Mouse (Mus musculus) gastrocnemius, postnatal 10 days (tissue): ENCODE measurements around the gene Sec63. TPM values are rescaled to one million over a fixed set of nuclear protein-coding genes. Genes with fewer than 3 reads are reported as not detected.

Experiments
- DNase-seq: peaks from one replicate; pipeline ENCODE4 v3.0.0; 2021; ENCODE audit warnings: mixed read lengths
- total RNA-seq, 2 experiments: library from RNA; stranded (reverse); gene quantifications; 2 replicates each; pipeline ENCODE4 v1.2.3; 2021

The Sec63 gene
- total RNA-seq, 2 experiments from 2014 or later, result 24.1 to 31.7 TPM

GRCm38 (mm10) chr10:42830007-42830406 lies 68.7 kb downstream of the Sec63 start:
- DNase-seq, result no peak

DNA sequence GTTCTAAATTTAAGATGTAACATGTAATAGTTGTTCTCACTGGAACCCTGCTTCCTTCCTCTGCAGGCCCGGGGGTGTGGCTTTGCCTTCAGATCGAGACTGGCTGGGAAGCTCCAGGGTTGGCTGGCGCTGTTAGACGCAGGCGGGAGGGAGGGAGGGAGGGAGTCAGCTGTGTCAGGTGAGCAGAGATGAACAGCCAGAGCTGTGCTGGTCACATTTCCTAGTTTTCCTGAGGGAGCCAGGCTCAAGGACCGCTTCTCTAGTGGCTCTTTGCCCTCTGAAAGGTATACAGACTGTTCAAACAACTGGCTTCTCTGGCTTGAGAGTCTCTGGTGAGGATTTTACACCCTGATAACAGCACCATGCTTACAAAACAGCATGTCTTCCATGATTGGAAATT lies 69.1 kb downstream of the Sec63 start:
- DNase-seq, result no peak

- no peak for DNase-seq
Measured at GRCm38 (mm10) chr10:42832677-42833076, 71.4 kb downstream of the Sec63 start.

GRCm38 (mm10) chr10:42833871-42834727 lies 72.8 kb downstream of the Sec63 start:
- no peak for DNase-seq

- DNase-seq, result no peak
Measured at GRCm38 (mm10) chr10:42838106-42838505, 76.8 kb downstream of the Sec63 start.

DNA sequence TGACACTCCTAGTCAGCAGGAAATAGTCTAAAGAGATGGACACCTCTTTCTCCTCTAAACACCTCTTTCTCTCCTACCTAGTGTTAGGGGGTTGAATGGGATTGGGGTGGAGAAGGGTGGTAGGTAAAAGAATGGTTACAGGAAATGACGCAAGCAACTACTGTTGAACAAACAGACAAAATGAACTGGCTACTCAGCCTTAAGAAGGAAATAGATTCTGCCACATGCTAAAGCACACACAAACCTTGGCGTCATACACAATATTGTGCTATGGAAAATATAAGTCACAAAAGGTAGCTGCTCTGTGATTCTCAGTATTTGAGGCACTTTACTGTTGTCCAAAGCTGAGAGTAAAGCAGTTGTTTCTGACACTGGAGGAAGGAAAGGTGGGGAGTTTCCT lies 77.4 kb downstream of the Sec63 start:
- DNase-seq, result no peak

DNA sequence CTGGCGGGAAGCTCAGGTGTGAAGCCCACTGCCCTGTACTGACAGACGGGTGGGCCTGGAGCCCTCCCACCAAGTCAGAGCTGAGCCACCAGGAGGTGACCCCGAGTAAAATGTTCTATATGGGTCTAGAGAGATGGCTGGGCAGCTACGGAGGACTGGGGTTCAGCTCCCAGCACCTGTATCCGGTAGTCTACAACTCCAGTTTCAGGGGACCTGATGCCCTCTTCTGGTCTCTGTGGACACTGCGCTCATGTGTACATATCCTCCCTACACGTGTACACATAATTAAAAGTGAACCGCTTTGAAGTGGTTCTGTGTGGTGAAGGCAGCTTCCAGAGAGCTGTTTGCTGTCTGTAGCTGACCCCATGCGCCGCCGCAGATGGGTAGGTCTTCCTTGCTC lies 78.7 kb downstream of the Sec63 start:
- DNase-seq, result no peak

DNA sequence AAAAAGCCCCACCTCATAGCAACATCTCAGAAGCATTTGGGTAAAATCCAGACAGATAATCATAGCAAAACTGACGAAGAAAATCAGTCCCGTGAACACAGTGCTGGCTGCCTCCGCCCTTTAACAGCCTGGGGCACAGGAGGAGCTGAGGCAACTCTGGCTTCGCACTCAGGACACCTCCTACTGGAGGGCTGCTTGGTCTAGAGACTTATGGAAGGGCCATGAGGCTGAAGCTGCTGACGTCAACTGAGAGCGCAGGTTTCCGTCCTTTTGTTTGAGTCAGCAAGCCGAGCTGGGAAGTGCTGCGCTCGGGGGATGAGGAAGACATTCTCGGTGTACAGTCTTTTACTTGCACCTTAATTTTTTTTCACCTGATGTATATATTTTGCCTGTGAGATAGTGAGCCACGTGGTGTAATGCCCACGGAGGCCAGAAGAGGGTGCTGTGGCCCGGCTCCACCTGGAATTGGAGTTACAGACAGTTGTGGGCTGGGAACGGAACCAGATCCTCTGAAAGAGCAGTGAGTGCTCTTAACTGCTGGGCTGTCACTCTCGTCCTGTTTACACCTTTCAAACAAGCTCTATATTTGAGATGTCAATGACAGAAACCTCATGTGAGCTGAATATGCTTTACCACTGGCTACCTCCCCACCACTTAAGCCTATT lies 80.4 kb downstream of the Sec63 start:
- DNase-seq, result peak; percentile 26

DNA sequence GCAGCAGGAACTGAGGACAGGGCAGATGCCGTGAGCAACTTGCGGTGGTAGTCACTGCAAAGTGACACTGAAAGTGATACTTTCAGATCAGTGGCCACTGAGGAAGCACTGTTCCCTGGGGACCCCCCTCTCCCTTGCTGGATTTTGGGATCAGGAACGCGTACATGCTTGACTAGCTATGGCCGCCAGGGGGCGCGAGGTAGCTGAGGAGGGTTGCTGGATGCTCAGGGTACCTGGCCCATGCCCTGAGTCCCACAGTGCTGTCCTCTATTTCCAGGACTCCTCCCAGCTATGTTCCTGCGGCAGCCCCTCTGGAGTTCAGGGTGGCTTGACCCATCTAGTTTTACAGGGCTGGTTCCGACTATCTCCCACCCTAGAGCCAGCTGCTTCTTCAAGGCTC lies 81.1 kb downstream of the Sec63 start:
- peak; percentile 92 for DNase-seq

DNA sequence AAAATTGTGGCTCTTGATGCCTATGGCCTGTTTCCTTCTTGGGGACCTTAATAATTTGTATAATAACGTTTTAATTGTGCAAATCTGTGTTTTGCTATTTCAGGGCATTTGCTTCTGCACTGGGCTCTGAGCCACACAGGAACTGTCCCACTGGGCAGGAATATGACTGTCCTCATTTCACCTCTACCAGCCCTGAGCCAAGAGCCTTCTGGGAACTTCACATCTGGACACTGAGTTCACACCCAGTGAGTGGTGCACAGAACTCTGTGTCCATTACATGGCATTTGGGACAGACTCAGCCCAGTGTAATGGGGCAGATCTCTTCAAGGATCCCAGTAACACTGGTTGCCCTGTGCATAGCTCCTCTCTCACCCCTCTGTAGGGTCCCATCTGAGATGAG lies 82.1 kb downstream of the Sec63 start:
- no peak for DNase-seq

DNA sequence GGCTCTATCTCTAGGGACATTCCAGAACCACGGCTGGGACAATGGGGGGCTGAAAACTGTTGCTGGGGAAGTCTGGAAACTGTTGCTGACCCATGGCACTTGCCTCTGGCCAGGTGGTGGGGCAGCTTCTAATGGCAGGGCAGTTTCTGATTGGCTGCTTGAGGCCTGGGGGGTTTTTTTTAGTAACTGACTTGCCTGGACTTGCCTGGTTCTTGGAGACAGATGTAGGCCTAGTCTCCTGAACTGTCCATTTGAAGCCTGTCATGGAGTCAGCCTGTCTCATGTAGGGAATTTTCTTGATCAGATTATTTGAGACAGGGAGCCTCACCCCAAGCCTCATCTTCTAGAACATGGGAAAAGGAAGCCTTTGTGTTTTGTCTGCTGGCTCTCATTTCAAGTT lies 84.2 kb downstream of the Sec63 start:
- DNase-seq, result no peak

DNA sequence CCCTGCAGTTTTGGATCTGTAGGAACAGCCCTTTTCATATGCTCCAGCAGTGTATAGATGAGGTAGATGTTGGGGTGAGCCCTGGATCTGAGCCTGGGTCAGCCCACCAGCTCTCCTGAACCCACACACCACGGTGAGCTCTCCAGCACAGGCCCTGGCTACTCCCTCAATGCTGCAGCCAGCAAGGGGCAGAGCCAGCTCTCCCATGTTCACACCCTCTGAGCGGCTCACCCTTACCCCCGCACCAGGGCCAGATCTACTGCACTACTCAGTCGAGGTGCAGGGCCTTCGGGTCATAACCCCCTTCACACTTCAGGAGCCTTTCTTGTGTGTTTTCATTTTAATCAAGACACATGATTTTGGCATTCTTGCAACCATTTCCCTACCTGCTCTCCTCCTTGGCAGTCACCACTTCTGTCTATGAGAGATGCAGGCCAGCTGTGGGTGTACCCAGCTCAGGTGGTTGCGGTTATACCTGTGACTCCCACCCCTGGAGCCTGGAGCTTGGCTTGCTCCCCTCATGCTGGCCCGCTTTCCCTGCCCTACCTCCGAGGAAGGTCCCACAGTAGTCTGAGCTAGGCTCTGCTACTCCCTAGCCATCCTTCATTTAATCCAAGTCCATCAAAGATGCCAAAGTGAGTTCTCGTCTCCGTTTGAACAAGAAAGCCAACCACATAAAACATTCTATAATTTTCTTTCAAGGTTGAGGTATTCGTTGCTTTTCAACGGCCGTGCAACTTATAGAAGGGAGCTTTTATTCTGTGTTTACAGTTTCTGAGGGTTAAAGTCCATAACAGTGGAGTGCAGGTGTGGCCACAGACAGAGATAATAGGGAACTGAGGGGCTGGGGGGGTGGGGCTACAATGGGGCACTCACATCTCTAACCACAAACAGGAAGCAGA lies 87.1 kb downstream of the Sec63 start:
- no peak for DNase-seq

DNA sequence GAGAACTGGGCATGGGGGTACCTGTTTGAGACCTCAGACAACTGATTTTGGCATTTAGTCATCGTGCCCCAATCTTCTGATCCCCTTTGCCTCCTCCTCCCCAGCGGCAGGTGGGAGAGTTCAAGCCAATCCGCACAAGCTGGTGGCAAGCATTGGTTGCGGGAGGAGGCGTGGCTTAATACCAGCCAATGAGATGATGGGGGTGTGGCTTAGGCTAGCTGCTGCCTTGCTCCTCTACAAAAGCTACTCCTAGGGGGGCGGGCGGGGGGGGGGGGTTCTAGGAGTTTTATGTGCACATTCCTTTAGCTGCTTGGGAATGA lies 87.7 kb downstream of the Sec63 start:
- no peak for DNase-seq

DNA sequence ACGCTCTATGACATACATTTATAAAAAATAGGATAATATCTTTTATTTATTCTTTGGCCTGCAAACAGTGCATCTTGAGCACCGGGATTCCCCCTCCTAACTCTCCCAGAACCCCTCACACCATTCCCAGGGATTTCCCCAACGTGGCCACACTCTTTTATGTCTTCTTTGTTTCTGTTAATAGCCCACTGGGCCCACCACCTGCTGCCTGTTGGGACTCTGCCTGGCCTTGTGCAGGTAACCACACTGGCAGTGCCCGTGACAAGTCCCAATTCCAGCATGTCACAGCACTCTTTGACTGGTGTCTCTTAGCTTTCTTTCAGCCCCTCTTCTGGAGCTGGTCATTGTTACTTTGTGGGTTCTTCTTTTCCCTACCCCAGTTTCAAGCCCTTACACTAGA lies 93.5 kb downstream of the Sec63 start:
- no peak for DNase-seq

- DNase-seq, result no peak
Measured at GRCm38 (mm10) chr10:42855250-42855649, 94.0 kb downstream of the Sec63 start.

GRCm38 (mm10) chr10:42856574-42856973 lies 95.3 kb downstream of the Sec63 start:
- DNase-seq, result no peak

GRCm38 (mm10) chr10:42857021-42857420 lies 95.7 kb downstream of the Sec63 start:
- no peak for DNase-seq

DNA sequence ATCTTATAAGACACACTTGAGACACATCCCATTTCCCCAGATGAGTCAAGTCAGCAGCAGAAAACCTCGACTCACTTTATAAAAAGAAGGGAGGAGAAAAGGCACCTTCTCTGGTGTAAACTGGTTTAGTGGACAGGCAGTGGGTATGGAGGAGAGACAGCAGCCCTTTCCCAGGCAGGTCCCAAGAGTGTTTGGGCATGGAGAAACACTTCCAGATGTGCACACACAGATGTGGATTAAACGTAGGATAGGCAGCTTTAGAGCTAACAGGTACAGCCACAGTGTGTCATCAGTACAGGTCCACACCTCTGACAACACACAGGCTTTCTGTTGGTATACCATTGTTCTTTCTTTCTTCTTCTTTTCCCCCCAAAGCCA lies 98.5 kb downstream of the Sec63 start:
- DNase-seq, result no peak

- DNase-seq, result no peak
Measured at GRCm38 (mm10) chr10:42860159-42860911, 99.0 kb downstream of the Sec63 start, which contains the start of gene Scml4. Gene Scml4 (plus strand): TSS chr10:42860370.

DNA sequence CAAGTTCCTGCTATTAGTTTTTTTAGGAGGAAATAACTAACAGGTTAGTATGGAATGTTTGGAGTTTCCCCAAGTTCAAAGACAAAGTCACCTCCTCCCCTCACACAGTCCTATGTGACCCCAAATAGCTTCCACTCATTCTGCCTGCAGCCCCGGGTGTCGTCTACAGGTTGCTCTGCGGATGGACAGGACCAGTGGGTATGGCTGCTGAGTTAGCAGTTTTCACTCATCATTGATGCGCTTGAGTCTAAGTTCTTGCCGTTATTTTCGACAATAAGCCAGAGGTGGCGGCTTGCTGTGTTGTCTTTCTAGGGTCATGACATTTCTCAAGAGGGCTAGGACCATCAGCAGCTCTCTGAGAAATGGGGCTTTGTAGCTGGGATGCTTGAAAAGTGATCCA lies 100.2 kb downstream of the Sec63 start:
- DNase-seq, result no peak

- DNase-seq, result no peak
Measured at GRCm38 (mm10) chr10:42862102-42862740, 100.9 kb downstream of the Sec63 start.

- DNase-seq, result no peak
Measured at GRCm38 (mm10) chr10:42862806-42863205, 101.5 kb downstream of the Sec63 start.
